Mouse (Mus musculus): Measurements from ENCODE around the gene Pbx1. TPM values are rescaled to one million over a fixed set of nuclear protein-coding genes. Genes with fewer than 3 reads are reported as not detected.

Gene Pbx1
- polyA plus RNA-seq, 3 experiments from 2014 or later: 0.05 to 0.43 TPM; not detected in 1

GRCm38 (mm10) chr1:168224218-168224617 lies 207.9 kb downstream of the Pbx1 start:
- ATAC-seq: no peak

GRCm38 (mm10) chr1:168222794-168223193 lies 209.3 kb downstream of the Pbx1 start:
- no peak for ATAC-seq

GRCm38 (mm10) chr1:168221071-168221521 lies 211.0 kb downstream of the Pbx1 start:
- ATAC-seq: no peak

- no peak for ATAC-seq
Observed at GRCm38 (mm10) chr1:168215896-168216747, 215.9 kb downstream of the Pbx1 start.

- no peak for ATAC-seq
Observed at GRCm38 (mm10) chr1:168215468-168215867, 216.6 kb downstream of the Pbx1 start.

GRCm38 (mm10) chr1:168214040-168214443 lies 218.0 kb downstream of the Pbx1 start:
- ATAC-seq: no peak

- no peak for ATAC-seq
Observed at GRCm38 (mm10) chr1:168213595-168213994, 218.5 kb downstream of the Pbx1 start.

GRCm38 (mm10) chr1:168210401-168210800 lies 221.7 kb downstream of the Pbx1 start:
- no peak for ATAC-seq

GRCm38 (mm10) chr1:168200570-168201156 lies 231.4 kb downstream of the Pbx1 start:
- ATAC-seq: no peak

- ATAC-seq: no peak
Observed at GRCm38 (mm10) chr1:168198276-168198675, 233.8 kb downstream of the Pbx1 start.

GRCm38 (mm10) chr1:168197908-168198258 lies 234.2 kb downstream of the Pbx1 start:
- ATAC-seq: no peak

GRCm38 (mm10) chr1:168197195-168197907 lies 234.7 kb downstream of the Pbx1 start:
- no peak for ATAC-seq

- no peak for ATAC-seq
Observed at GRCm38 (mm10) chr1:168193364-168193763, 238.7 kb downstream of the Pbx1 start.

GRCm38 (mm10) chr1:168182816-168183215 lies 249.3 kb downstream of the Pbx1 start:
- no peak for ATAC-seq

GRCm38 (mm10) chr1:168180622-168181441 lies 251.2 kb downstream of the Pbx1 start:
- no peak for ATAC-seq

GRCm38 (mm10) chr1:168179691-168180090 lies 252.4 kb downstream of the Pbx1 start:
- ATAC-seq: no peak

- no peak for ATAC-seq
Observed at GRCm38 (mm10) chr1:168178611-168179010, 253.5 kb downstream of the Pbx1 start.

- no peak for ATAC-seq
Observed at GRCm38 (mm10) chr1:168175586-168175985, 256.5 kb downstream of the Pbx1 start.

- ATAC-seq: no peak
Observed at GRCm38 (mm10) chr1:168169791-168170190, 262.3 kb downstream of the Pbx1 start.

- ATAC-seq: no peak
Observed at GRCm38 (mm10) chr1:168169052-168169779, 262.9 kb downstream of the Pbx1 start.

- ATAC-seq: no peak
Observed at GRCm38 (mm10) chr1:168167781-168168180, 264.3 kb downstream of the Pbx1 start.

- ATAC-seq: no peak
Observed at GRCm38 (mm10) chr1:168166841-168167240, 265.2 kb downstream of the Pbx1 start.

Measured in inflammation-experienced regulatory T-cells, adult 6 months (primary cell).